ENCODE assay signal across 8 mouse cellular contexts in genomic region chr19:23960275-23960674, GRCm38 (mm10).
A peak's percentile ranks its signal among the peaks of the same experiment; 100 is the strongest.
DNase-seq lines count a peak whose midpoint lies in the region; ATAC-seq and TF ChIP-seq lines count a peak whose summit lies in the region.
"Had no signal": no experiment of that assay in that cellular context is flagged by ENCODE, and none has a peak within 500 bp of the region (broad histone marks: within the 10 kb centered on the region; RNA-seq: fewer than 3 reads in every experiment).

No protein-coding gene starts in this region.

- ATAC-seq in lung, embryonic 14.5 days (ENCODE audit: insufficient read depth) = no peak
- peak; percentile 42; the same call in 1 of the 2 replicates for ATAC-seq in forebrain, embryonic 12.5 days (ENCODE audit: low FRiP score)
- ATAC-seq in hindbrain, embryonic 12.5 days (ENCODE audit: low FRiP score) = peak; percentile 58

- peak; percentile 57 for DNase-seq in lung, embryonic 14.5 days
- DNase-seq in lung, adult 2 months = no peak
- no peak for DNase-seq in midbrain, embryonic 10.5 days (ENCODE audit: low spot score)
- no peak for DNase-seq in left cerebral cortex, postnatal 36 days (ENCODE audit: low spot score in 2 of 2)
- no peak for DNase-seq in c-Kit-positive CD71-positive TER-119-positive erythroid progenitor cells, embryonic 14.5 days (ENCODE audit: low spot score)

- WGBS in lung, embryonic 14.5 days = 57% methylated on average over 3 of the region's 3 CpGs
- 54% methylated on average over 3 of the region's 3 CpGs for whole genome bisulfite sequencing in lung, adult 2 months
- WGBS in forebrain, embryonic 12.5 days = 12% methylated on average over 3 of the region's 3 CpGs
- 31% methylated on average over 3 of the region's 3 CpGs for WGBS in hindbrain, embryonic 12.5 days
- 29% methylated on average over 3 of the region's 3 CpGs for WGBS in midbrain, embryonic 10.5 days

- no peaks in the 10 kb centered on the region for H3K36me3 ChIP-seq in lung, embryonic 14.5 days (ENCODE audit: insufficient read depth)
- no peaks in the 10 kb centered on the region for H3K36me3 ChIP-seq in forebrain, embryonic 12.5 days (replicated peaks)
- H3K36me3 ChIP-seq in hindbrain, embryonic 12.5 days = no peaks in the 10 kb centered on the region
- no peaks in the 10 kb centered on the region for H3K36me3 ChIP-seq in midbrain, embryonic 10.5 days
- H3K36me3 ChIP-seq: limb, embryonic 13.5 days had no signal

- intact Hi-C loops in left cerebral cortex, postnatal 36 days (cut with DNase I) = loop anchor here (2.0 to 5.0 kb wide), 3 partner anchors 203 to 663 kb away; partner anchors contain the start of gene Apba1

- no peak overlapping the region for H3K4me2 ChIP-seq in lung, embryonic 14.5 days
- H3K4me2 ChIP-seq in forebrain, embryonic 12.5 days = no peak overlapping the region
- no peak overlapping the region for H3K4me2 ChIP-seq in hindbrain, embryonic 12.5 days (replicated peaks)
- H3K4me2 ChIP-seq: limb, embryonic 13.5 days had no signal

- H3K9ac ChIP-seq in lung, embryonic 14.5 days = no peak overlapping the region
- H3K9ac ChIP-seq in forebrain, embryonic 12.5 days = no peak overlapping the region
- no peak overlapping the region for H3K9ac ChIP-seq in hindbrain, embryonic 12.5 days
- H3K9ac ChIP-seq: limb, embryonic 13.5 days had no signal

- no peaks in the 10 kb centered on the region for H3K9me3 ChIP-seq in lung, embryonic 14.5 days (ENCODE audit: low read depth, low read length)
- no peaks in the 10 kb centered on the region for H3K9me3 ChIP-seq in forebrain, embryonic 12.5 days
- no peaks in the 10 kb centered on the region for H3K9me3 ChIP-seq in hindbrain, embryonic 12.5 days (replicated peaks)
- H3K9me3 ChIP-seq in midbrain, embryonic 10.5 days (replicated peaks) = no peaks in the 10 kb centered on the region

- no peak overlapping the region for H3K27ac ChIP-seq in lung, embryonic 14.5 days (ENCODE audit: low read depth)
- H3K27ac ChIP-seq in forebrain, embryonic 12.5 days = peak overlapping the region; percentile 33
- peak overlapping the region; percentile 62 for H3K27ac ChIP-seq in hindbrain, embryonic 12.5 days
- peak overlapping the region; percentile 38; the same call in 1 of the 2 replicates for H3K27ac ChIP-seq in midbrain, embryonic 10.5 days (replicated peaks)
- H3K27ac ChIP-seq: limb, embryonic 13.5 days had no signal

- H3K4me1 ChIP-seq in lung, embryonic 14.5 days (ENCODE audit: insufficient read depth) = no peaks in the 10 kb centered on the region
- 0 out of 2 replicates have a peak, but pooled peaks cover 2% of the 10 kb centered on the region for H3K4me1 ChIP-seq in lung, adult 2 months (ENCODE audit: control insufficient read depth, insufficient read depth, low read length)
- peaks cover 30% of the 10 kb centered on the region for H3K4me1 ChIP-seq in forebrain, embryonic 12.5 days
- H3K4me1 ChIP-seq in hindbrain, embryonic 12.5 days = peaks cover 27% of the 10 kb centered on the region
- peaks cover 26% of the 10 kb centered on the region for H3K4me1 ChIP-seq in midbrain, embryonic 10.5 days

- no peak for TF ChIP-seq CTCF in lung, embryonic 14.5 days (IDR thresholded peaks at IDR 0.05; ENCODE audit: low read depth)
- TF ChIP-seq CTCF in lung, adult 2 months (IDR thresholded peaks at IDR 0.05; ENCODE audit: insufficient read depth, low read length) = no peak

- no peaks in the 10 kb centered on the region for H3K27me3 ChIP-seq in lung, embryonic 14.5 days (ENCODE audit: insufficient read depth, low read length)
- H3K27me3 ChIP-seq in forebrain, embryonic 12.5 days = no peaks in the 10 kb centered on the region
- H3K27me3 ChIP-seq in hindbrain, embryonic 12.5 days = no peaks in the 10 kb centered on the region
- H3K27me3 ChIP-seq in midbrain, embryonic 10.5 days (ENCODE audit: low read depth, poor library complexity, severe bottlenecking) = peaks cover 10% of the 10 kb centered on the region

- no peak overlapping the region for H3K4me3 ChIP-seq in lung, embryonic 14.5 days (ENCODE audit: low read depth, low read length)
- H3K4me3 ChIP-seq in lung, adult 2 months (replicated peaks; ENCODE audit: extremely low read depth, low read depth, low read length) = no peak overlapping the region
- H3K4me3 ChIP-seq in forebrain, embryonic 12.5 days (replicated peaks) = no peak overlapping the region
- H3K4me3 ChIP-seq in hindbrain, embryonic 12.5 days = no peak overlapping the region
- H3K4me3 ChIP-seq in midbrain, embryonic 10.5 days = no peak overlapping the region
- H3K4me3 ChIP-seq: limb, embryonic 13.5 days had no signal

- no peak for TF ChIP-seq POLR2A in lung, adult 2 months (IDR thresholded peaks at IDR 0.05; ENCODE audit: borderline replicate concordance, extremely low read depth, low read depth, low read length)
